Mouse (Mus musculus) ZHBTc4 (cell line): ENCODE data around the gene Ell3.

ENCODE experiments used
- DNase-seq: peaks from one replicate; pipeline ENCODE4 v3.0.0-alpha.2; 2011; ENCODE audit warnings: low read depth, low spot score

Gene Ell3

GRCm38 (mm10) chr2:121448136-121448535, 4.1 kb upstream of the Ell3 start:
- DNase-seq = peak; percentile 33

GRCm38 (mm10) chr2:121447006-121447405, 2.9 kb upstream of the Ell3 start:
- DNase-seq = no peak

GRCm38 (mm10) chr2:121446506-121446905, 2.4 kb upstream of the Ell3 start:
- no peak for DNase-seq

GRCm38 (mm10) chr2:121445117-121445516, 1.0 kb upstream of the Ell3 start:
- no peak for DNase-seq

GRCm38 (mm10) chr2:121443068-121443349, 1.1 kb downstream of the Ell3 start:
- no peak for DNase-seq

- DNase-seq = peak; percentile 85
Measured at GRCm38 (mm10) chr2:121442259-121443067, 1.6 kb downstream of the Ell3 start.

GRCm38 (mm10) chr2:121441800-121442199, 2.3 kb downstream of the Ell3 start:
- DNase-seq = peak; percentile 22

GRCm38 (mm10) chr2:121440834-121441605, 3.1 kb downstream of the Ell3 start:
- no peak for DNase-seq

- no peak for DNase-seq
Measured at GRCm38 (mm10) chr2:121439746-121440145, 4.3 kb downstream of the Ell3 start.

GRCm38 (mm10) chr2:121434854-121435253, 9.2 kb downstream of the Ell3 start:
- peak; percentile 64 for DNase-seq

- no peak for DNase-seq
Measured at GRCm38 (mm10) chr2:121425890-121426289, 18.2 kb downstream of the Ell3 start.

- no peak for DNase-seq
Measured at GRCm38 (mm10) chr2:121423166-121423565, 20.9 kb downstream of the Ell3 start.

GRCm38 (mm10) chr2:121418476-121418875, 25.6 kb downstream of the Ell3 start:
- DNase-seq = no peak

GRCm38 (mm10) chr2:121416356-121416755, 27.7 kb downstream of the Ell3 start:
- DNase-seq = no peak

- no peak for DNase-seq
Measured at GRCm38 (mm10) chr2:121415591-121415990, 28.5 kb downstream of the Ell3 start.

- no peak for DNase-seq
Measured at GRCm38 (mm10) chr2:121415103-121415502, 29.0 kb downstream of the Ell3 start.

- peak; percentile 81 for DNase-seq
Measured at GRCm38 (mm10) chr2:121414139-121414685, 29.9 kb downstream of the Ell3 start.

- DNase-seq = peak; percentile 99
Measured at GRCm38 (mm10) chr2:121413387-121414042, 30.6 kb downstream of the Ell3 start, which contains the start of the genes Pdia3 and Catsper2. Pdia3 (plus strand) TSS chr2:121413775. Catsper2 (minus strand) TSS chr2:121413792.

- DNase-seq = no peak
Measured at GRCm38 (mm10) chr2:121412843-121413386, 31.2 kb downstream of the Ell3 start.

GRCm38 (mm10) chr2:121408160-121408559, 35.9 kb downstream of the Ell3 start:
- peak; percentile 85 for DNase-seq

GRCm38 (mm10) chr2:121403296-121403695, 40.8 kb downstream of the Ell3 start:
- no peak for DNase-seq

- peak; percentile 85 for DNase-seq
Measured at GRCm38 (mm10) chr2:121396624-121397023, 47.5 kb downstream of the Ell3 start.
